Mouse (Mus musculus) fibroblast of lung, adult 2 months (primary cell): ENCODE results near the gene Acot13.
A peak's percentile ranks its signal among the peaks of the same experiment; 100 is the strongest.
"Not testable (repeated sequence)": the region's sequence is repeated elsewhere in the genome, so short reads cannot be mapped to it uniquely, and the experiment has no call there.

Experiments used
- DNase-seq: peaks from one replicate; pipeline ENCODE4 v3.0.0-alpha.2; 2011; ENCODE audit warnings: low read depth

The Acot13 gene

DNA sequence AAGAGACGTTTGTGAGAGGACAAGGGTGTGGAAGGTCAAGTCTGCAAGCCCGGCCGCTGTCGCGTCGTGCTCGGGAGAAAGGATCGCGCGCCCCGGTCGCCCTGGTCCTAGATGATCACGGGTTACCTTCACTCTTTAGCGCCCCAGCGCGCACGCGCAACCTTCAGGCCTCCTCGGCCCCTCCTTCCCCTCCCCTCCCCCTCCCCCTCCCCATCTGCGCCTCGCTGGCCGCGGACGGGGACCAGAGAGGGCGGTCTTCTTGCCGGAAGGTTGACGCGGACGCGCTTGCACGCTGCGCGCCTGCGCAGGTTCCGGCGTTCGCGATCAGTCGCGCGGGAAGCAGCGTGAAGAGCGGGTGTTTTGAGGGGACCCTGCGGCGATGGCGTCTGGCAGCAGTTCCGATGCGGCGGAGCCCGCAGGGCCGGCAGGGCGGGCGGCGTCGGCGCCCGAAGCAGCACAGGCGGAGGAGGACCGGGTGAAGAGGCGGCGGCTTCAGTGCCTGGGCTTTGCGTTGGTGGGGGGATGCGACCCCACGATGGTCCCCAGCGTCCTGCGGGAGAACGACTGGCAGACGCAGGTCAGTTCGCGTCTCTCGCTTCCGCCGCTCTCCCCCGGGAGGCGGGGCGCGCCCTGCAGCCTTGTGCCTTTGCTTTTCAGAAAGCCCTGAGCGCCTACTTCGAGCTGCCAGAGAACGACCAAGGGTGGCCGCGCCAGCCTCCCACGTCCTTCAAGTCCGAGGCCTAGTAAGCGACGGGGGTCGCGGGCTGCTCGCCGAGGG lies at the start of gene Acot13, which contains the start of gene Tdp2:
TSS of gene Acot13 (minus strand) at position 188 of the 778 bp plus-strand sequence.
TSS of gene Tdp2 (plus strand) at position 327 of the 778 bp plus-strand sequence.
- DNase-seq: peak; percentile 91

DNA sequence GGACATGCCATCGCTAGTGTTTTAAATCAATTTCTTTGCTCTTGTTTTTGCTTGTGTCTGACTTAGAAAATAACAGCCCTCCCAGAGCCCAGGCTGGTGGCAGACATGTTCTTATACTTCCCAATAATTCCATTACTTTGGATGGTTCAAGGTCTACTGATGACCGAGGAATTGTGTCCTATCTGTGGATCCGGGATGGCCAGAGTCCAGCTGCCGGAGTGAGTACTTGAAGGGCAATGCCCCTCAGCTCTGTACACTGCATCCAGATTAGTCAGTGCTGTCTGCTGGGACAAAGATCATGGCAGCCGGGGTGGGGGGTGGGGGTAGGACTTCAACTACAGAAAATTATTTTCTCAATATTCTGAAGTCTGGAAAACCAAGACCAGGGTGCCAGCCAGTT lies 49.4 kb upstream of the Acot13 start:
- DNase-seq: no peak

DNA sequence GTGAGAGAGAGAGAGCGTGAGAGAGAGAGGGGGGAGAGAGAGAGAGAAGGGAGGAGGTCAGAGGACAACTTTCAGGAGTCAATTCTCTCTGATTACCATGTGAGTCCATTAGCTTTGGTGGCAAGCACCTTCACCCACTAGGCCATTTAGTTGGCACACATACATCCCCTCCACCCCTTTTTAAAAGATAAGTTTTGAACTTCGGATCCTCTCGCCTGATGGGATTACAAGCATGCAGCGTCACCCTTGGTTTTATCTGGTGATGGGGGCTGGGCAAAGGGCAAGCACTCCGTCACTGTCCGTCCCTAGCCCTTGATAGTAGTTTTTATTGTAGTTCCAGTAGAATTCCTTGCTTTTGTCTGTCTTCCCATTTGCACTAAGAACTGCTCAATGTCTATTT lies 48.9 kb upstream of the Acot13 start:
- DNase-seq: no peak

DNA sequence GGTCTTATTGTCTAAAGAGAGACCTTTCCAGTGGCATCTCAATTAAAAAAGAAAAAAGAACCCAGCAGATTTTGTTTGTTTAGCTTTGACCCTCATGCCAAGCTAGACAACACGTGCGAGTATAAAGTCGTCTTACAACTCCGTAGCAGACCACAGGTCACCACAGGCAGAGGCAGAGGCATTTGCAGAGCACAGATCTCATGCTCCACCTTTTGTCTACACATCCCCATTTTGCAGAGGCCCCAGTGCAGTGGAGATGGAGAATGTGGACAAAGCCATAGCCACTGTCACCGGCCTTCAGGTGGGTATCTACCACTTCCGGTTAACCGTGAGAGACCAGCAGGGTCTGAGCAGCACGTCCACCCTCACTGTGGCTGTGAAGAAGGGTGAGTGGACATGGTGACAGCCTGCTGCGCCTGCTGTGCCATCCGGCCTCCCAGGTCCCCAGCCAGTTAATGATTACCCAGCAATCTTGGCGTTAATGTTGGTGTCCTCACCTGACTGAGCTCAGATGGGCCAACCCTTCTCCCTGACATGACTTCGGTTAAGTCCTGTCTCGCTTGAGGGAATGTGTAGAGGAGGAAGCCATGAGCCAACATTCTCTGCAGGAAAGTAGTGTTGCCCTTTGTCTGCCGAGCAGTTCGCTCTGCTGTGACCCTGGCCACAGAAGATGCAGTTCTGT lies 48.2 kb upstream of the Acot13 start:
- no peak for DNase-seq

DNA sequence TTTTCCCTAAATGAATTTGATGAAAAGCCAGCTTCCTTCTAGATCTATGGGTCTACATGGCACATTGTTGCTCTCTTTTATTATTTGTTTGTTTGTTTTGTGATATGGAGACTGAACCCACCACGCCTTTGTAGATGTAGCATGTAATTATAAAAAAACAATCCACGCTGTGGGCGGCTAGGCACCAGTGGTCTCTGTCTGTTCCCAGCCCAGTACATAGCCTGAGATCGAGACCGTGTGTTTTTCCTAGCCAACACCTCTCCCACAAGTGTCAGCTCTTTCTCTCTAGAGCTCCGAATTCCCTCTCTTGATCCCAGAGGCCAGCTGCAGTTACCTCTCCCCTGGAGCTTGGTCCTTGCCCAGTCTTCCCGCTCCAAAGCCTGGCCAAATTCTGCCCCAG lies 36.9 kb upstream of the Acot13 start:
- DNase-seq: no peak

DNA sequence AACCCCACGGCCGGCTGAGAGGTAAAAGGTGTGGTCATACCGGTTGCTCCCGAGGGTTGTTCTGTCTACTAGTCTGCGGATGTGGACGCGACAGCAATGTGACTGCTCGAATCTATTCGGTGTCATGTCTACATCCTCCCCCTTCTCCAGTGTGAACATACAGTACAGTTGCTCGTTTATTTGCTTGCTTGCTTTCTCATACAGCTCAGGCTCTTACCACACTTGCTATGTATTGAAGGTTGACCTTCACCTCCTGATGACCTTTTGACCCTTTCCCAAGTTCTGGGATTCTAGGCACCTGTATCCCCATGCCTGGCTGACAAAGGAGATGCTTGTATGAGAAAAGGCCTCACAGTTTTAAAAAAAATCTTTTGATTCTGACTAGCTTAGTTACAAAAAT lies 36.4 kb upstream of the Acot13 start:
- DNase-seq: no peak

DNA sequence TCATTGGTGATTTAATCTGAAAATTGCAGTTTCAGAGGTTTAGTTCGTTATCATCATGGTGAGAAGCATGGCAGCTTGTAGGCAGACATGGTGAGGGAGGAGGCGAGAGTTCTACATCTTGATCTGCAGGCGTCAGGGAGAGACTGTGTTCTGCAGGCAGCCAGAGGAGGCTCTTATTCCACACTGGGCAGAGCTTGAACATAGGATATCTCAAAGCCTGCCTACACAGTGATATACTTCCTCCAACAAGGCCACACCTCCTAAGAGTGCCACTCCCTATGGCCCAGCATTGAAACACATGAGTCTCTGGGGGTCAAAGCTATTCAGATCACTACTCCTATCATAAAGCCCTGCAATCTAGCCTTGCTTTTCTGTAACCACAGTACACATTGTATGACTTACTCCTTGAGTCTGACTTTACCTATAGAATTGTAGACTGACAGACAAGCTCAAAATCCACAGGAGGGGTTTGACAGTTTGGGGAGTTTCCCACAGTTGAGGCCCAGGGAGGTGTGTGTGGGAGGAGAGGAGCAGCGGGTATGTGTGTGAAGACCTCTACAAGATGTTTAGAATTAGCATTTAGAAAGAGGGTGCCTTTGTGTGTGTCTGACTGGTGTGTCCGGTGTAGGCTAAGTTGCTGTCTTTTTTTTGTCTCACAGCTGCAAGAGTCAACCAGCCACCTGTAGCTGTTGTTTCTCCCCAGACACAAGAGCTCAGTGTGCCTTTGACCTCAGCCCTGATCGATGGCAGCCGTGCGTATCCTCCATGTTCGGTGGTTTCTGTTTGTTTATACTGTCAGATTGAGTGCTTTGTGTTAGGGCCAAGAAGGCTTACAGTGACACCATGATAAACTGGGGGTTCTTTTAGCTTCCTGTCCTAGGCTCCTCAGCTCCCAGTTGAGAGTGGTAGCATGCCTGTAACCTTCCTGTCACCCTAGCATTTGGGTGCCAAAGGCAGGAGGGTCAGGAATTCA lies 35.4 kb upstream of the Acot13 start:
- DNase-seq: no peak

DNA sequence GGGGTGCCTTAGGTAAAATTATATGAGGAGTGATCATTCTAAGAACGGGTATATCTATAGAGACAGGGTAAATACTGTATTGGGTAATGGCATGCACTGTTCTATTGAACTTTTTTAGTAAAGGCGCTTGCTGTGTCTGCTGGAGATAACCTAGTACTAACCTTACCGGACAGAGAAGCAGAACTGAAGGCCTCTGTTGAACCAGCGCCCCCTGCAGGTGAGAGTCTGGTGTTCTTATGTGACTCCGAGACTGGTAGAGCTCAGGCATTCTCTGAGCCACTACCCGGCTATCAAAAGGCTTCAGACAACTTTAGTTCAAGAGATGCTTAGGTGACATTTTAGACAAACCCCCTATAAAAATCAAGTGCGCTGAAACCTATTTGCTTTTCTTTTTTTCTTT lies 31.2 kb upstream of the Acot13 start:
- no peak for DNase-seq

DNA sequence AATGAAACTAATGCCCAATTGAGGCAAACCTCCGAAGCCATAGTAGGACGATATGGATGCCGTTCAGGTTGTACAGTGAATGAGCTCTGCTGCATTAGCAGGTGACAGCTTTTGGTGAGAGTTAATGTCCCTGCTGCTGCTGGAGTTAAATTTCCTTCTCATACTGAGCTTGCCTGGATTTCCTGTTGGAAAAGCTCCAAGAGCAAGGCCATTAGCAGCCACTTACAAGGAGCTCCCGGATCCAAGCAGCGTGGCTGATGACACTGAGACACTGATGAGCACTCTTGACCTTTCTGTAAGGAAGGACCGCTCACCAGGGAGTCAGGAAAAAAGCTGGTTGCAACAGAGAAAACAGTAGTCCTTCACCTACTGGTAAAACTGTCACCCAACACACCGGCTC lies 30.7 kb upstream of the Acot13 start:
- DNase-seq: no peak

DNA sequence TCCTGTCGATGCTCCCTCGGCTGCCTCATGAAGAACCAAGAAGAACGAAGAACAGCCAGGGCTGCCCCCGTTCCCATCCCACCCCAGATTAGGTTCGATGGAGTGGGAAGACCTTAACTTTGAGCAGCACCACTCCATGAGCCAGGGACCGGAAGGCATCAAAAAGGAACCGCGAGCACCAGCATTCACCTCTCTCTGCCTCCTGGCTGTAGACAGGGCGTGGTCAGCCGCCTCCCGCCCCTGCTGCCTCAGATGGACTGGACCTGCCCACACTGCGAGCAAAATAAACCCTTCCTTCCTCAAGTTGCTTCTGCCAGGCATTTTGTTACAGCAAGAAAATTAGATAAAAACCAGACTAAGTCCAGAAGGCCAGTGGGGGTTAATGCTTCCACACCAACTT lies 29.7 kb upstream of the Acot13 start:
- no peak for DNase-seq

DNA sequence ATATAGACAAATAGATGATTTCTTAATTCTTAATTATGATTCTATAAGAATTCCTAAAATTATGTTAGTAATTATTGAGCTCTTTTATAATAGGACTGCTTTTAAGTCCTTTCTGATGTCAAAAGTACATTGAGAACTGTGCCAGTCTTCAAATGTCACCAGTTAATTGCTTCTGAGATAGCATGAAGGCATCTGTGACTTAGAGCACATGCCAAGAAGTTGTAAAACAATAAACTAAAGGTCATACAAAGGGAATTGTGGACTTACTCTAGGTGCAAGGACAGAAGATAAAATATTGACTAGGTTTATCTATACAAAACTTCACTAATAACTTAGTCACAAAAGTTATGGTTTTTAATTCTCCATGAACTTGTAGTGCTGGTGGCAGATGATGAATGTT lies 27.8 kb upstream of the Acot13 start:
- no peak for DNase-seq

DNA sequence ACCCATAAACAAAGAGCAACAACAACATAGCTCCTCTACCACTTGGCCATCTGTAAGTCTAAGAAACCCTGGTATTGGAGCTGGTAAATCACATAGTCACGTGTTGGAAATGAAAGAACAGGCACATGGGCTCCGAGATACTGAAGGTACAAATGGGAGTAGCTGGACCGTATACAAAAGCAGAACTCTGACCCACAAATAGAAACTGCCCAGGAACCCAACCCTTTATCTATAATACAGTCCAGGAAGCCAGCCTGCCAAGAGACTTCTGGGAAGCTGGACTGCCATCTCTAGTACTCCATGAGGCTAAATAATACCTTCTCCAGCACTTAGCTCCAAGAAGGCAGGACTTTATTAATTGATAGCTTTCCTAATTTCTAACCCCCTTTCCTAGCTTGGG lies 21.2 kb upstream of the Acot13 start:
- DNase-seq: no peak

DNA sequence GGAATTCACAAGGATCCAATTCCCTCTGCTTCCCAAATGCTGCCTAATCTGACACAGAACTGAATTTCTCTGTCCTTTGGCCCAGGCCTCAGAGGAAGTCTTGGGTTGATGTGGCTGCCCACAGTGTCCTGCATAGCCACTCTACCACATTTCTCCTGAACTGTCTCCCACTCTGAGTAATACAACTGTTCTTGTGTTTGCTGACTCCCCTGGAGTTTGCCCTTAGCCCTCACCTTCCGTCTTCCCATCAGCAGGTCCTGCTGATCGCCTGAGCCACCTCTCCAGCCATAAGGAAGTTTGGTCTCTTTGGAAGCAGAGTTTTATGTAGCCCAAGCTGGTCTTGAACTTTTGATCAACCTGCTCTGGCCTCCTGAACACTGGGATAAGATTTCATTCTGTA lies 20.6 kb upstream of the Acot13 start:
- no peak for DNase-seq

DNA sequence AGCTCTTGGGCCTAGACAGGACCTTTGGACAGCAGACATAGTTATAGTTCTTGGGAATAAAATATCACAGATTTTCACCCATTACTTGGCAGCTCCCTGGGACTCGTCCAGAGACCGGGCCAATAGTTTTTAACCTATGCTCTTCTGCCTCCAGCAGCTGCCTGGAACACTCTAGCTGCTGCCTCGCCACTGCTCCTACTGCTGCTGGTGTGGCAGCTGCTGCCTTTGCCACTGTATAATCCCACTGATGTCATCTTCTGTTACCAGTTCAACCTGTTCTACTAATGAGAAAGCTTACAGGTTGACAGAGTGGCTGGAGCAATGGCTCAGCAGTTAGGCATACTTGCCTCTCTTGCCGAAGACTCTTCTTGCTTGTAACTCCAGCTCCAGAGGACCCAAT lies 18.0 kb upstream of the Acot13 start:
- DNase-seq: no peak

DNA sequence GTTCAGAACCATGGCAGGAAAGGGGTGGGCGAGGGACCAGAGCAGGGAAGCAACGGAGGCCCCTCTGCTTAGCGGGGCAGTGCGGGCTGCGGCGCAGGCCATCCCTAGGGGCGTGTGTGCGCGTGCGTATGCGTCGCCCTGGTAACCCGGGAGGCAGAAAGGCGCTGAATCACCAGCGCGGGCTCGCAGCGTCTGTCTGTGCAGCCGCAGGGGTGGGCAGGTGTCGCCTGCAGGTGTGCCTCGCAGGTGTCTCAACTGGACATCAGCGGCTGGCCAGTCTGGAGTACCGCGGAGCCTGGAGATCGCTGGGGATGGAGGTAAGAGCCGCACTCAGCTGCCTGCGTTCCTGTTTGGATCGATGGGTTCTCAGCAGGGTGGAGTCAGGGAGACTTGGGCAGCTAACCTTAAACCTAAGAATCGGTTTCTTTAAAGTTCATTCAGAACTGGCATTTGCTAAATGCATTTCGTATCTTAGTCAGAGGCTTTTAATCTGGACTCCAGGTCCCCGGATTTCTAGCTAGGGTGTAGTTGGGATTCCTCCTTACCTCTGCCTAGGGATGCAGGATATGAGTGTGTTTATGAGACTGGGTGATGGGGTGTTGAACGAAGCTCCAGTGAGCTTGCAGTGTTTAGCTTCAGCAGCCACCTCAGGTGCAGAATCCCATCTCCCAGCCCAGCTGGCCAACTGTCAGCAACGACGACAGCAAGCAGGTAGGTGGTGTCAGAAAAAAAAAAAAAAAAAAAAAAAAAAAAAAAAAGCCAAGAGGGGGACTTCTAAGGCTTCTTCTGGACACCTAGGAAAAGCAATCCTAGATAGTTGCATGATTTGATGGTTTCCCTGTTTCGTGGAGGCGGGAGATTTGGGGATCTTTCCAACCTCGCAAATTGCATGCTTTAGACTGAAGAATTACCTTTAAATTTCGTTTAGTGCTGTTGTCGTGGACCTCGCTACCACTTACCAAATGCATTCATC lies 13.9 kb upstream of the Acot13 start, which contains the start of gene D130043K22Rik:
TSS of gene D130043K22Rik (plus strand) at position 153 of the 973 bp plus-strand sequence.
- DNase-seq: no peak

DNA sequence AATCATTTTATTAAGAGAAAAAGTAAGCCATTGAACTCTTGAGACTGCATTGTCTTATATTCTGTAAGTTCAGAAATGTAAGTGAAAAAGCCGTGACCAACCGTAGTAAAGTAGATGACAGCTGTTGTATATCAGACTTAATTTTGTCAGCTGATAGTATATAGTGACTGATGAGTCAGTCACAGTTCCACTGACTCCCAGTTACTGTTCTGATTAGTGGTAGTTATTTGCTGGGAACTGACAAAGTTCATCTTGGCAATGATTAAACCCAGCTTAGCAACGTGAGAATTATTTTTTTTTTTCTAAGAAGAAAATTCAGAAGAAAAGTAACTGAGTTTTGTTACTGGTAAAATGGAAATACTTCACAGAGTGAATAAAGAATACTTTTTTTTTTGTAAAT lies 10.4 kb upstream of the Acot13 start:
- no peak for DNase-seq

DNA sequence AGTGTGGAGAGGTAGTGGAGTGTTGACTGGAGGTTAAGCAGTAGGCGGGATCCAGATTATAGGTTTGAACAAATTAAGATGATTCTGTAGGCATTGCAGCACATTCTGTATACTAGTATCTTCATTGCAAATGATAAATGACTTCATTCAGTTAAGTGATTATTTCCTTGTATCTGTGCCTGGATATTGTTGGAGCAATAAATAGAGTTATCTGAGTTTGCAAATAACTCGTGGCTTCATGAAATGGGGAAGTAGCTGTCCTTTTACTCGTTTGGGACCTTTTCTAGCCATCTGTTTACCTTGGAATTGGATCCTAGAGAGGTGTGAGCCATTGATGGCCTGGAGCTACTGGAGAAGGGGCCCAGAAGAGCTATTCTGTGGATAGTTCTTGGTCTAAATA lies 8.5 kb upstream of the Acot13 start:
- DNase-seq: no peak

DNA sequence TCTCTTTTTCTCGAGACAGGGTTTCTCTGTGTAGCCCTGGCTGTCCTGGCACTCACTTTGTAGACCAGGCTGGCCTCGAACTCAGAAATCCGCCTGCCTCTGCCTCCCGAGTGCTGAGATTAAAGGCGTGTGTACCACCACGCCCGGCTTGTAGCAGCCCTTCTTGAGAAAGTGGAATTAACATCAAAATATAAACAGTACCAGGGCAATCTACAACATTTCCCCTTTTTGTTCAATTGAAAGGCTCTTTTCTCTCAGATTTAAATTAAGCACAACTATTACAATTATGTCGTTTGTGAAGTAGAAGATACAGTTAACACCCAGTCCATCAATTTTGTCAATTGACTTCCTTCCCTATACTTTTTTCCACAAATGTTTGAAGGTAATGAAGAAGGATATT lies 6.4 kb upstream of the Acot13 start:
- DNase-seq: not testable (repeated sequence)

DNA sequence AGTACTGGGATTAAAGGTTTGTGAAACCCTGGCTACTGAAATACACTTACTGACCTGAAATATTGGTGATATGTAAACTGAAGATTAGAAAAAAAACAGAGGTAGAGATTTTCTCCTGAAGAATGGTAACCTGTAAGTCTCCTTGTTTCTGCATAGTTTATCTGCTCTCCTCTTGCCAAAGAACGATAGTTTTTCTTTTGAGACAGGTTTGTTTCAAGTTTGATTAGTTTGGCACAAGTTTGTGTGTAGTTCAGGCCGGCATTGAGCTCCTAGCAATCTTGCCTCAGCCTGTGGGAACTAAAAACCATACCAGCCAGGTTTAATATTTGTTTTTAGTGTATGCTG lies 1.4 kb upstream of the Acot13 start:
- DNase-seq: no peak

DNA sequence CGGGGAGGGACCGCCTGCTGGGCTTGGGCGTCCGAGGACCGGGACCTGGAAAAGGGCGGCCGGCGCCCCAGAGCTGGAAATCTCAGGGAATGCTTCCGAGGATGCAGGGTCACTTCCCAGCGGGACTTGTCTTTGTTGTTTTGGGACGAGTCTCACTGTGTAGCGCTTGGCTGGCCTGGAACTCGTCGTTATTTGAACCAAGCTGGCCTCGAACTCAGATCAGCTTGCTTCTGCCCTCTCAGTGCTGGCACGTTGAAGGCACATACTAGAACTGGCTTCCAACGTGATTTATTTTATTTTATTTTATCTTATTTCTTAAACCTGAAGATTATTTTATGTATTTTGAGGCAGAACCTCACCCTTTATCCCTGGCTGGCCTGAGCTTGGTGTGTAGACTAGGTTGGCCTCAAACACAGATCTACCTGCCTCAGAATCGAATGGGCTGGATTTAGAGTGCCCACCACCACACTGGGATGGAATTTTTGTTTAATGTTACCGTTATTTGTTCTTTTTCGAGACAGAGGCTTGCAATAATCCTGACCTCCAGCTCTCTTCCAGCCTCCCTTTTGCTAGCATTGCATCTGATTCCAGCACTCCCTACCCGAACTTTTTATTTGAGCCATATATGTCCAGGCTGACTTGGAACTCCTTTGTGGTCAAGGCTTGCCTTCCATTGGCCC lies 931 bp upstream of the Acot13 start:
- DNase-seq: no peak
